Mouse (Mus musculus) spleen, adult 10 weeks (tissue): ENCODE results near the gene Gm21818. TPM values are rescaled to one million over a fixed set of nuclear protein-coding genes. Genes with fewer than 3 reads are reported as not detected.

Experiments used
- polyA plus RNA-seq: library from polyadenylated mRNA; stranded (reverse); fragments of 350-450 nt; fragmentation: Illumina TruSeq; extraction: RNeasy Lipid Tissue Mini Kit (QIAGEN cat#74804); gene quantifications from one replicate; pipeline ENCODE4 v1.2.3, GENCODE M21; 2015; ENCODE audit warnings: low replicate concordance; ENCODE audit not compliant: insufficient read depth

The Gm21818 gene
- polyA plus RNA-seq: not detected

GRCm38 (mm10) chr13:120172133-120172532 is at the start of gene Gm21818:
TSS of gene Gm21818 (plus strand) at chr13:120172433.

DNA sequence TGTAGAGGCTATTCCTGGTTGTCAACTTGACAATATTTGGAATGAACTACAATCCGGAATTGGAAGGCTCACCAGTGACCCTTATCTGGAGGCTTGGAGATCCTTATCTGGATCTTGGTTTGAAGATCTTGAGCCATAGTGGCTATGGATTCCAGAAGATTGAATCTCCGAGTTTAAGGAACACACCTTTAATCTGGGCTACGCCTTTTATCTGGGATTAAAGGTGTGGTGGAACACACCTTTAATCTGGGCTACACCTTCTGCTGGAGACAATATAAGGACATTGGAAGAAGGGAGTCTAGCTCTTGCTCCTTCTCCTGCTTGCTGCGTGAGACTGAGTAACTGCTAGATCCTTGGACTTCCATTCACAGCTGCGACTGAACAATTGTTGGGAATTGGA is 32.3 kb upstream of the Gm21818 start, which contains the start of gene Gm20767:
Gm20767 (plus strand) TSS at position 301 of the 400 bp plus-strand sequence.

DNA sequence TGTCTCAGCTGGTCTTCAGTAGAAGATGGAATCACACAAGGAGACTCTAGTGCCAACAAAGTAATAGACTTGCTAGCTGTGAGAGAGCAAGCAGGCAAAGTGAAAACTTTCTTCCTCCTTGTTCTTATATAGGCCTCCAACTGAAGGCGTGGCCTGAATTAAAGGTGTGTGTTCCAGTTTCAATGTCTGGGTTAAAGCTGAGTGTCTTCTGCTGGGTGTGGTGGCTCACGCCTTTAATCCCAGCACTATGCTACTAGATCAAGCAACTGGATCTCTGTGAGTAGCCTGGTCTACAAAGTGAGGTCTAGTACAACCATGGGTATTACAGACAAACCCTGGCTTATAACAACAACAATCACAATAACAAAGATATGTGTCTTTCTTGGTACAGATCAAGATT is 43.6 kb downstream of the Gm21818 start, which contains the start of gene Gm21762:
Gm21762 (minus strand) TSS at position 101 of the 400 bp plus-strand sequence.

Other genes with a start within 250 kb of the Gm21818 start
- 0.46 TPM for gene Gm21761, start 243.2 kb upstream of the Gm21818 start, polyA plus RNA-seq
- 1.2 TPM for gene B020031M17Rik, start 221.6 kb upstream of the Gm21818 start, polyA plus RNA-seq
- not detected for gene Gm36079, start 145.4 kb upstream of the Gm21818 start, polyA plus RNA-seq
- 16.9 TPM for gene Gm21188, start 120.2 kb upstream of the Gm21818 start, polyA plus RNA-seq
- not detected for gene Gm20767, start 32.2 kb upstream of the Gm21818 start, polyA plus RNA-seq
- 23.8 TPM for gene Gm21762, start 43.5 kb downstream of the Gm21818 start, polyA plus RNA-seq
- gene Gm21731, start 66.7 kb downstream of the Gm21818 start, polyA plus RNA-seq: not detected
- 5.5 TPM for gene AF067061, start 90.7 kb downstream of the Gm21818 start, polyA plus RNA-seq
- gene BC147527, start 128.0 kb downstream of the Gm21818 start, polyA plus RNA-seq: 49.3 TPM
- not detected for gene Tcstv3, start 144.4 kb downstream of the Gm21818 start, polyA plus RNA-seq